8 mouse cellular contexts compared by ENCODE assay signal in genomic region chr2:181519201-181519600, GRCm38 (mm10). TPM values are rescaled to one million over a fixed set of nuclear protein-coding genes. Genes with fewer than 3 reads are reported as not detected.
A peak's percentile ranks its signal among the peaks of the same experiment; 100 is the strongest.
DNase-seq lines count a peak whose midpoint lies in the region; ATAC-seq and TF ChIP-seq lines count a peak whose summit lies in the region.

No protein-coding gene starts in this region.

- H3K9ac ChIP-seq in kidney, postnatal 0 days (ENCODE audit: low read depth, low read length) = peak overlapping the region; percentile 97; the same call in 1 of the 2 replicates
- peak overlapping the region; percentile 95 for H3K9ac ChIP-seq in embryonic facial prominence, embryonic 12.5 days
- peak overlapping the region; percentile 83; the same call in 1 of the 2 replicates for H3K9ac ChIP-seq in intestine, postnatal 0 days (ENCODE audit: low read depth, low read length)

- H3K4me3 ChIP-seq in kidney, postnatal 0 days (replicated peaks; ENCODE audit: low read depth, low read length) = peak overlapping the region; percentile 98
- peak overlapping the region; percentile 95 for H3K4me3 ChIP-seq in embryonic facial prominence, embryonic 12.5 days
- peak overlapping the region; percentile 65 for H3K4me3 ChIP-seq in intestine, postnatal 0 days (ENCODE audit: low read depth, low read length)
- H3K4me3 ChIP-seq in olfactory bulb, adult 2 months (ENCODE audit: insufficient read depth, low read depth, low read length) = no peak overlapping the region

- peak; percentile 48 for DNase-seq in kidney, postnatal 0 days (ENCODE audit: low spot score)
- no peak for DNase-seq in kidney, postnatal 10 days
- no peak for DNase-seq in ovary, postnatal 36 days (ENCODE audit: low spot score)
- no peak for DNase-seq in right cerebral cortex, postnatal 25 days
- DNase-seq in right cerebral cortex, postnatal 4 days = no peak

- peaks cover 19% of the 10 kb centered on the region for H3K36me3 ChIP-seq in kidney, postnatal 0 days (ENCODE audit: insufficient read depth, low read length)
- peaks cover 31% of the 10 kb centered on the region for H3K36me3 ChIP-seq in embryonic facial prominence, embryonic 12.5 days
- peaks cover 29% of the 10 kb centered on the region for H3K36me3 ChIP-seq in intestine, postnatal 0 days (ENCODE audit: control insufficient read depth, insufficient read depth)

- WGBS in kidney, postnatal 0 days = 56% methylated on average over 3 of the region's 3 CpGs
- 81% methylated on average over 3 of the region's 3 CpGs for WGBS in embryonic facial prominence, embryonic 12.5 days
- 74% methylated on average over 3 of the region's 3 CpGs for WGBS in intestine, postnatal 0 days
- 81% methylated on average over 3 of the region's 3 CpGs for WGBS in olfactory bulb, adult 2 months

- peak overlapping the region; percentile 99 for H3K27ac ChIP-seq in kidney, postnatal 0 days
- peak overlapping the region; percentile 98 for H3K27ac ChIP-seq in embryonic facial prominence, embryonic 12.5 days
- peak overlapping the region; percentile 93 for H3K27ac ChIP-seq in intestine, postnatal 0 days (ENCODE audit: low read depth, low read length)
- peak overlapping the region; percentile 67 for H3K27ac ChIP-seq in olfactory bulb, adult 2 months (ENCODE audit: insufficient read depth, low read depth, low read length)

- no peak for ATAC-seq in kidney, postnatal 0 days (replicated peaks; ENCODE audit: low FRiP score, low read depth)
- no peak for ATAC-seq in embryonic facial prominence, embryonic 12.5 days (ENCODE audit: insufficient number of reproducible peaks, insufficient read depth, low FRiP score, low TSS enrichment)
- no peak for ATAC-seq in intestine, postnatal 0 days

- peak overlapping the region; percentile 71 for H3K4me2 ChIP-seq in kidney, postnatal 0 days (ENCODE audit: low read length)
- H3K4me2 ChIP-seq in embryonic facial prominence, embryonic 12.5 days (replicated peaks) = peak overlapping the region; percentile 66
- peak overlapping the region; percentile 69 for H3K4me2 ChIP-seq in intestine, postnatal 0 days (replicated peaks; ENCODE audit: low read depth)

- TF ChIP-seq CTCF in kidney, postnatal 0 days (IDR thresholded peaks at IDR 0.05; ENCODE audit: low read depth) = no peak
- no peak for TF ChIP-seq CTCF in intestine, postnatal 0 days (IDR thresholded peaks at IDR 0.05; ENCODE audit: low read depth)
- no peak for TF ChIP-seq CTCF in olfactory bulb, adult 2 months (IDR thresholded peaks at IDR 0.05; ENCODE audit: insufficient read depth, low read depth, low read length)

- peaks cover 22% of the 10 kb centered on the region; the same call in 1 of the 2 replicates for H3K4me1 ChIP-seq in kidney, postnatal 0 days (replicated peaks; ENCODE audit: insufficient read depth, low read length)
- peaks cover 14% of the 10 kb centered on the region for H3K4me1 ChIP-seq in embryonic facial prominence, embryonic 12.5 days
- peaks cover 9% of the 10 kb centered on the region; the same call in 1 of the 2 replicates for H3K4me1 ChIP-seq in intestine, postnatal 0 days (replicated peaks; ENCODE audit: control insufficient read depth, insufficient read depth, low read length)
- H3K4me1 ChIP-seq in olfactory bulb, adult 2 months (ENCODE audit: control insufficient read depth, insufficient read depth, low read length) = peaks cover 2% of the 10 kb centered on the region

- no peaks in the 10 kb centered on the region for H3K9me3 ChIP-seq in kidney, postnatal 0 days (replicated peaks; ENCODE audit: low read length)
- no peaks in the 10 kb centered on the region for H3K9me3 ChIP-seq in embryonic facial prominence, embryonic 12.5 days
- no peaks in the 10 kb centered on the region for H3K9me3 ChIP-seq in intestine, postnatal 0 days (ENCODE audit: control insufficient read depth)

- no peak for TF ChIP-seq POLR2A in olfactory bulb, adult 2 months (IDR thresholded peaks at IDR 0.05; ENCODE audit: insufficient read depth, low read depth, low read length)

- H3K27me3 ChIP-seq in kidney, postnatal 0 days (ENCODE audit: insufficient read depth, low read length) = no peaks in the 10 kb centered on the region
- no peaks in the 10 kb centered on the region for H3K27me3 ChIP-seq in embryonic facial prominence, embryonic 12.5 days
- H3K27me3 ChIP-seq in intestine, postnatal 0 days (replicated peaks; ENCODE audit: control insufficient read depth, insufficient read depth, low read length) = no peaks in the 10 kb centered on the region

RNA-seq across cellular contexts. Expression of gene Dnajc5, which starts 1.1 kb away (rescaled TPM):
- 70.5 and 79.5 TPM in 2 replicates for polyA plus RNA-seq in kidney, postnatal 0 days (2015; fragmentation: Nextera tagmentation; extraction: Ambion mirVana)
- polyA plus RNA-seq in embryonic facial prominence, embryonic 12.5 days (2016; fragmentation: Nextera tagmentation; extraction: Ambion mirVana) = 93.9 and 103 TPM in 2 replicates
- 60.4 and 62.9 TPM in 2 replicates for polyA plus RNA-seq in intestine, postnatal 0 days (2015; fragmentation: Nextera tagmentation; extraction: Ambion mirVana)
- polyA plus RNA-seq in olfactory bulb, adult 2 months (2012; ENCODE audit: insufficient read depth, insufficient read length, low replicate concordance, missing spikeins) = 347 and 447 TPM in 2 replicates

RNA-seq across cellular contexts. Expression of gene Tpd52l2, which starts 22.3 kb away (rescaled TPM):
- polyA plus RNA-seq in kidney, postnatal 0 days (2015; fragmentation: Nextera tagmentation; extraction: Ambion mirVana) = 140 and 144 TPM in 2 replicates
- polyA plus RNA-seq in embryonic facial prominence, embryonic 12.5 days (2016; fragmentation: Nextera tagmentation; extraction: Ambion mirVana) = 160 and 163 TPM in 2 replicates
- polyA plus RNA-seq in intestine, postnatal 0 days (2015; fragmentation: Nextera tagmentation; extraction: Ambion mirVana) = 83.7 and 88.2 TPM in 2 replicates
- polyA plus RNA-seq in olfactory bulb, adult 2 months (2012; ENCODE audit: insufficient read depth, insufficient read length, low replicate concordance, missing spikeins) = 317 TPM in 1 of 2 replicates, not detected in the other

RNA-seq across cellular contexts. Expression of gene Abhd16b, which starts 26.2 kb away (rescaled TPM):
- 0.12 and 0.17 TPM in 2 replicates for polyA plus RNA-seq in kidney, postnatal 0 days (2015; fragmentation: Nextera tagmentation; extraction: Ambion mirVana)
- polyA plus RNA-seq in embryonic facial prominence, embryonic 12.5 days (2016; fragmentation: Nextera tagmentation; extraction: Ambion mirVana) = 0.09 and 0.20 TPM in 2 replicates
- 0.07 TPM in 1 of 2 replicates, not detected in the other for polyA plus RNA-seq in intestine, postnatal 0 days (2015; fragmentation: Nextera tagmentation; extraction: Ambion mirVana)
- polyA plus RNA-seq in olfactory bulb, adult 2 months (2012; ENCODE audit: insufficient read depth, insufficient read length, low replicate concordance, missing spikeins) = not detected in 2 replicates

RNA-seq across cellular contexts. Expression of gene Zbtb46, which starts 60.0 kb away (rescaled TPM):
- polyA plus RNA-seq in kidney, postnatal 0 days (2015; fragmentation: Nextera tagmentation; extraction: Ambion mirVana) = 15.6 and 17.8 TPM in 2 replicates
- 9.2 and 9.6 TPM in 2 replicates for polyA plus RNA-seq in embryonic facial prominence, embryonic 12.5 days (2016; fragmentation: Nextera tagmentation; extraction: Ambion mirVana)
- polyA plus RNA-seq in intestine, postnatal 0 days (2015; fragmentation: Nextera tagmentation; extraction: Ambion mirVana) = 2.1 and 2.3 TPM in 2 replicates
- not detected in 2 replicates for polyA plus RNA-seq in olfactory bulb, adult 2 months (2012; ENCODE audit: insufficient read depth, insufficient read length, low replicate concordance, missing spikeins)
